Mouse (Mus musculus) small intestine, adult 2 months (tissue): ENCODE data around the gene Snx33.

Source experiments
- CTCF ChIP-seq: fragments of 200-500 bp; IDR thresholded peaks from 2 replicates; pipeline ENCODE4 v1.5.1; 2012; ENCODE audit warnings: low read depth, mild to moderate bottlenecking, control low read depth, inconsistent platforms, low read length, moderate library complexity, mixed read lengths; ENCODE audit not compliant: insufficient replicate concordance, insufficient read length; ENCODE audit errors: extremely low read depth
- POLR2A ChIP-seq: fragments of 200-500 bp; IDR thresholded peaks from 2 replicates; pipeline ENCODE4 v1.6.1; 2012; ENCODE audit warnings: low read depth, mild to moderate bottlenecking, control low read depth, inconsistent platforms, low read length, moderate library complexity

DNA sequence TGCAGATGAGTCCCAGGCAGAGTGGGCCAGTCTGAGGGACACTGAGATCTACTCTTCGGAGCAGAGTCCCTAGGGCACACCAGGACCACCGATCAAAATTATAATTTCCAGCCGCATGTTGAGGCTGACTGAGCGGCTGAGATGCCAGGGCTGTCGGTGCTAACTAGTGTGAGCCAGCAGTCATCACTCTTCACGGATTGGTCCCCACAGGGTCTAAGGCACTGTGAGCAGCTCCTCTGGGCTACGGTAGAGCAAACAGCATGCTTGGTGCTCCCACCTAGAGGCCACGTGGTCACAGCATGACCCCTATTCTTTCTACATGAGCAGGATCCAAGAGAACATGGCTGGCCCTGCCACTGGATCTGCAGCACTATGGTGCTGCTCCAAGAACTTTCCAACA, 34.9 kb downstream of the Snx33 start:
- no peak for TF ChIP-seq CTCF
- no peak for TF ChIP-seq POLR2A
